Mouse (Mus musculus) small intestine, adult 2 months (tissue): Measurements from ENCODE around the gene Lap3. TPM values are rescaled to one million over a fixed set of nuclear protein-coding genes. Genes with fewer than 3 reads are reported as not detected.
A peak's percentile ranks its signal among the peaks of the same experiment; 100 is the strongest.

Experiments used
- H3K27ac ChIP-seq: fragments of 200-500 bp; 2 replicates; pipeline ENCODE4 v1.5.1; 2012; ENCODE audit warnings: low read depth, low read length, control low read depth, inconsistent platforms; ENCODE audit not compliant: insufficient read depth
- H3K27me3 ChIP-seq: fragments of 200-500 bp; 2 replicates; pipeline ENCODE4 v1.6.1; 2012; ENCODE audit warnings: mild to moderate bottlenecking, moderate library complexity, low read length, inconsistent platforms; ENCODE audit not compliant: control insufficient read depth, insufficient read depth
- H3K36me3 ChIP-seq: fragments of 200-500 bp; 2 replicates; pipeline ENCODE4 v1.6.1; 2012; ENCODE audit warnings: mild to moderate bottlenecking, low read length, control low read depth, inconsistent platforms; ENCODE audit not compliant: control insufficient read depth, insufficient read depth
- H3K4me1 ChIP-seq: fragments of 200-500 bp; 2 replicates; pipeline ENCODE4 v1.6.1; 2012; ENCODE audit warnings: low read length, inconsistent platforms, mixed read lengths; ENCODE audit not compliant: control insufficient read depth, insufficient read depth, insufficient read length
- H3K4me3 ChIP-seq: fragments of 200-500 bp; 2 replicates; pipeline ENCODE4 v1.5.1; 2012; ENCODE audit warnings: low read depth, mild to moderate bottlenecking, control low read depth, inconsistent platforms, low read length, moderate library complexity
- CTCF ChIP-seq: fragments of 200-500 bp; IDR thresholded peaks from 2 replicates; pipeline ENCODE4 v1.5.1; 2012; ENCODE audit warnings: low read depth, mild to moderate bottlenecking, control low read depth, inconsistent platforms, low read length, moderate library complexity, mixed read lengths; ENCODE audit not compliant: insufficient replicate concordance, insufficient read length; ENCODE audit errors: extremely low read depth
- POLR2A ChIP-seq: fragments of 200-500 bp; IDR thresholded peaks from 2 replicates; pipeline ENCODE4 v1.6.1; 2012; ENCODE audit warnings: low read depth, mild to moderate bottlenecking, control low read depth, inconsistent platforms, low read length, moderate library complexity
- WGBS: fragments of 180-500 bp; shearing (Covaris S2); methylation state at CpG from one replicate; pipeline ENCODE4 v1.1.7; 2018; 5-methylcytosine and 5-hydroxymethylcytosine counted together
- polyA plus RNA-seq: library from polyadenylated mRNA; depleted of rRNA; stranded (reverse); fragments of >200 nt; gene quantifications from 2 replicates; pipeline ENCODE4 v1.2.3, GENCODE M21; 2012; rRNA removed

The Lap3 gene
- polyA plus RNA-seq, result 16.9 and 134 TPM in 2 replicates

DNA sequence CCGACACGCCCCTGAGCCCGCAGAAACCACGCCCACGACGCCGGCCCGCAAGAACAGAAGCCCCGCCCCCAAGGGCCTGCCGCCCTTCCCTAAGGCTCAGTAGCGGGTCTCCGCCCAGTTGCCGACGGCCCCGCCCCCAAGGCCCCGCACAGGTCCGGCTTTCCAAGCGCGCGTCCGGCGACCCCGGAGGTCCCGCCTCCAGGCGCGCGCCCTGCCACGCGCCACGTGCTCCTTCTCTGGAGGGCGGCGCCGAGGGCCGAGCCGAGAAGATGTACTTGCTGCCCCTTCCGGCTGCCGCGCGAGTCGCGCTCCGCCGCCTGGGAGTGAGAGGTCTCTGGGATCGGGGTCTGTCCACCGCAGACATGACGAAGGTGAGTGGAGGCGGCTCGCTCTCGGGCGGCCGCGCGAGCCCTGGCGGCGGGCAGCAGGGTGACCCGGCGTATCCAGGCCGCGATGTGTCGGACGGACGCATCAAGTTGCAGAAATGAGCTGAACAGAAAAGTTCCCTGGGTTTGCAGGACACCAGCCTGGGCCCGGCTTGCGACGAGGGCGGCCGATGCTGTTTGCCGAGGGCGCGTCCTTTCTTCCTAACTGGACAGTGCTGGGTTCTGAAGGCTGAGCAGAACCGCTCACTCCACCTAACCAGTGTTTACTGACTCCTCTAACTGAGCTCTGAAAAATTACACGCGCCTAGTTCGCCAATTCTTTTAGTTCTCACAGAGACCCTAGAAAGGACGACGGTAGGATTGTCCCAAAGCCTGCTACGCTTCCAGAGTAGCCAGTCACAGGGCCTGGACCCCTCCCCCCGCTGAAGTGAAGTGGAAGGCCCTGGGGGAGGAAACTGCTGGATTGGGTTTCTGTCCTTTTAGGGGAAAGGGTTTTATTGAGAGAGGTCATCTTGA is at the start of gene Lap3:
Gene Lap3 (plus strand): TSS at position 184 of the 902 bp plus-strand sequence.
- Histone ChIP-seq H3K27ac (peak within 1 kb of the TSS; percentile 87), H3K36me3 (peaks cover 31% of the 10 kb centered on the region), H3K27me3 (no peaks in the 10 kb centered on the region), H3K4me3 (peak within 1 kb of the TSS; percentile 98), H3K4me1 (peaks cover 19% of the 10 kb centered on the region)
- under 1% methylated on average over 78 of the region's 78 CpGs for WGBS
- 0 out of 2 replicates have a peak, but pooled peaks have one; percentile 15 for TF ChIP-seq CTCF
- peak; percentile 95 for TF ChIP-seq POLR2A

DNA sequence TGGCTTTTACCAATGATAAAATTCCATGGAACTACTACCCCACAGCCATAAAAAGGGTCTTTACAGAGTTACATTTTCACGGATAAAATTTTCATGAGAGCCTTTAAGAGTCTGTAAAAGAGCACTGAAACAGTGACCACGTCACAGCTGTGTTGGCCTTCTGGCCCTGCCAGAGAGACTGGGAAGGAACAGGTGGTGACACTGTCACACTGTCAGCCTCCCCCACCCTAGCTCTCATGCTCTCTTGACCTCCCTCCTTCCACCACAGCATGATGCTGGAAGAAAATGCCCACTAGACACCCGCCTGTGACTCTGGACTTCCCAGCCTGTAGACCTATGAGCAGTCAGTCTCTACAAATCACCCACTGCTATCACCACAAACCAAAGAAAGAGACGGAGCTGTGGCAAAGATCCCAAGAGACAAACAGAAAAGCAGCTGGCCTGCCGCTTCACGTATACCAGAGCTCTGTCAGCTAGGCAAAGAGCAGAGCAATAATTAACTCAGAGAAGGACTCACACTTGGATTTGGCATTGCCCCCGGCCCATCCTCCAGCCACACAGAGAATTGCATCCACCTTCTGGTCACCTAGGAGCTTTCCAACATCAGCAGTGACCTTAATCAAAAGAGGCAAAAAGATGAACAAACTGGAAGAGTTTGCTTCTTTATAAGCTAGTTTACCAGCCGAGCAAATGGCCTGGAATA is 48.9 kb upstream of the Lap3 start:
- no peak overlapping the region for H3K27ac ChIP-seq
- no peak overlapping the region for H3K4me3 ChIP-seq
- H3K4me1 ChIP-seq, result peaks cover 11% of the 10 kb centered on the region; the same call in 1 of the 2 replicates
- 78% methylated on average over 8 of the region's 8 CpGs for WGBS
- H3K36me3 ChIP-seq, result peaks cover 17% of the 10 kb centered on the region
- no peaks in the 10 kb centered on the region for H3K27me3 ChIP-seq
- TF ChIP-seq CTCF (no peak), POLR2A (no peak)

DNA sequence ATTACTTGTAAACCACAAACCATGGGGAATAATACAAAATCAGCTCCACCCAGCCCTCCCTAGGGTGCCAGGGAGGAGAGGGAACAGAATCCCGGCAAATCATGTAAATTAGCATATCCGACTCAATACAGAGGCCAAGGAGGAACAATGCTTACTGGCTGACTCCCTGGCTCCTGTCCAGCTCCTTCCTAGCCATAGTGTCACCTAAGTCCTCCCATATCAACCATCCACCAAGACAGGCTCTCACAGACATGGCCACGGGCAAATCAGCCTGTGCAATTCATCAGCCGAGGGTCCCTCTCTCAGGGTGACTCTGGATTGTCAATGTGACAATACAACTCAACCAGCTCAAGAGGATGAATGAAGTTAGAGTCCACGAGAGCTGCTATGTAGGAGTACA is 44.5 kb upstream of the Lap3 start:
- Histone ChIP-seq H3K27me3 (no peaks in the 10 kb centered on the region), H3K4me3 (peak overlapping the region; percentile 72), H3K4me1 (peaks cover 11% of the 10 kb centered on the region; the same call in 1 of the 2 replicates), H3K27ac (peak overlapping the region; percentile 82; the same call in 1 of the 2 replicates), H3K36me3 (peaks cover 6% of the 10 kb centered on the region)
- TF ChIP-seq CTCF (no peak), POLR2A (no peak)
- 17% methylated on average over 5 of the region's 5 CpGs for WGBS

DNA sequence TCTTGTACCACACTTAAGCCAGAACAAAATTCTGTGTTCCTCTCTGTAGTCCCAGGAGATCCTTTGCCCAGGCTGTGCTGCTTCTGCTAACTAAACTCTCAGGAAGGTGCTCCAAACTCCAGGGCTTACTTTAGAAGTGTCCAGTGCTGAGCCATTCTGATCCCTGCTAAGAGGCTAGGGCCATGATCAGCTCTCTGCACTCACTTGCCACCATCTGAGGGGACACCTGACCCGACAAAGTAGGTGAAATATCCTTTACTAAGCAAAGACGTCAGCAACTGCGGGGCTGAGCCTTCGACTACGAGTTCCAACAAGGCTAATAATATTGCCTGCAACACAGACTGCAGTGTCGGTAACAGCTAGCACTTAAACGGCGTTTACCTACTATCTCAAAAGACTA is 44.0 kb upstream of the Lap3 start:
- Histone ChIP-seq H3K4me1 (peaks cover 11% of the 10 kb centered on the region; the same call in 1 of the 2 replicates), H3K4me3 (peak overlapping the region; percentile 72), H3K27ac (peak overlapping the region; percentile 82), H3K36me3 (peaks cover 4% of the 10 kb centered on the region), H3K27me3 (no peaks in the 10 kb centered on the region)
- TF ChIP-seq POLR2A (no peak), CTCF (no peak)
- 1% methylated on average over 8 of the region's 8 CpGs for WGBS

- peaks cover 11% of the 10 kb centered on the region; the same call in 1 of the 2 replicates for H3K4me1 ChIP-seq
- H3K36me3 ChIP-seq, result no peaks in the 10 kb centered on the region; the same call in 1 of the 2 replicates
- peak within 1 kb of the TSS; percentile 82 for H3K27ac ChIP-seq
- peak within 1 kb of the TSS; percentile 72 for H3K4me3 ChIP-seq
- H3K27me3 ChIP-seq, result no peaks in the 10 kb centered on the region
- WGBS, result under 1% methylated on average over 70 of the region's 70 CpGs
- peak; percentile 78 for TF ChIP-seq POLR2A
- no peak for TF ChIP-seq CTCF
Observed at GRCm38 (mm10) chr5:45449831-45450716, 43.1 kb upstream of the Lap3 start, which contains the start of gene Qdpr. Gene Qdpr, minus strand, starts transcription at chr5:45450236.

DNA sequence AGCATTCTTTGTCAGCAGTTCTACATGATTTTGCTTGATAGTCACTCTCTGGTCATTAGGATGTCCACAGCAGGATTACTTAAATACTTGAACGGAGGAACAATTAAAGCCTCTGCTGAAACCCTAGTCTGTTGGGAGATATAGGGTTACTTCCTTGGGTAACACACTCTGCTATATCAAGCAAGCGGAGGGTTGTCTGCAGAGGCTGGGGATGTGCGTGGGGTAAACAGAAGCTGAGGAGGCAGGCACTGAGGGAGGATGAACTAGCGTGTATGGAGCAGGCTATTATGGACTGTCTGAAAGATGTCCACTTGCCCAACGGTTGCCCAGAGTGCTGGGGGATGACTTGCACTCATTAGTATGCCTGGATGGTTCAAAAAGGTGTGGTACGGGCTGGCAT is 39.7 kb upstream of the Lap3 start, which contains the start of gene Clrn2:
Gene Clrn2 (plus strand): TSS at position 301 of the 400 bp plus-strand sequence.
- H3K36me3 ChIP-seq, result no peaks in the 10 kb centered on the region
- TF ChIP-seq POLR2A, result no peak
- TF ChIP-seq CTCF, result no peak
- no peaks in the 10 kb centered on the region for H3K27me3 ChIP-seq
- no peak within 1 kb of the TSS for H3K4me3 ChIP-seq
- no peak within 1 kb of the TSS for H3K27ac ChIP-seq
- 78% methylated on average over 6 of the region's 6 CpGs for WGBS
- peaks cover 9% of the 10 kb centered on the region; the same call in 1 of the 2 replicates for H3K4me1 ChIP-seq
